Mouse (Mus musculus) C2C12 (cell line): Measurements from ENCODE around the gene Rfx5. TPM values are rescaled to one million over a fixed set of nuclear protein-coding genes. Genes with fewer than 3 reads are reported as not detected.

ENCODE experiments used
- H3K27me3 ChIP-seq: one replicate; pipeline ENCODE4 v1.6.1; 2011; ENCODE audit not compliant: control insufficient read depth, insufficient read depth, insufficient read length
- H3K36me3 ChIP-seq: one replicate; pipeline ENCODE4 v1.6.1; 2011; ENCODE audit not compliant: control insufficient read depth, insufficient read depth
- H3K4me3 ChIP-seq: one replicate; pipeline ENCODE4 v1.5.1; 2011; ENCODE audit warnings: mild to moderate bottlenecking, control low read depth; ENCODE audit not compliant: poor library complexity, insufficient read depth, severe bottlenecking
- H3K79me2 ChIP-seq: one replicate; pipeline ENCODE4 v1.6.1; 2011; ENCODE audit not compliant: control insufficient read depth, insufficient read depth
- H3K79me3 ChIP-seq: one replicate; pipeline ENCODE4 v1.6.1; 2011; ENCODE audit warnings: low read depth, control low read depth
- H3ac ChIP-seq: one replicate; pipeline ENCODE3; 2011; ENCODE audit warnings: low read depth; ENCODE audit not compliant: control insufficient read depth, insufficient read length
- CEBPB ChIP-seq: IDR thresholded peaks from one replicate; pipeline ENCODE4 v1.6.1; 2011; ENCODE audit warnings: low read depth, mild to moderate bottlenecking, control low read depth, moderate library complexity
- CTCF ChIP-seq: IDR thresholded peaks from one replicate; pipeline ENCODE4 v1.5.1; 2011; ENCODE audit not compliant: control insufficient read depth, insufficient read depth, insufficient read length
- FOSL1 ChIP-seq: IDR thresholded peaks from one replicate; pipeline ENCODE4 v1.8.0; 2011; ENCODE audit warnings: mild to moderate bottlenecking, low read length; ENCODE audit not compliant: poor library complexity, insufficient read depth, severe bottlenecking
- MAX ChIP-seq: IDR thresholded peaks from one replicate; pipeline ENCODE4 v1.6.1; 2011; ENCODE audit warnings: mild to moderate bottlenecking, control low read depth
- MYOD1 ChIP-seq: IDR thresholded peaks from one replicate; pipeline ENCODE4 v1.6.1; 2011; ENCODE audit warnings: low read depth; ENCODE audit not compliant: control insufficient read depth, insufficient read length
- MYOG ChIP-seq: IDR thresholded peaks from one replicate; pipeline ENCODE4 v1.6.1; 2011; ENCODE audit not compliant: control insufficient read depth, insufficient read length; ENCODE audit errors: extremely low read depth
- USF1 ChIP-seq: IDR thresholded peaks from one replicate; pipeline ENCODE4 v1.6.1; 2011; ENCODE audit warnings: low read depth, mild to moderate bottlenecking, control low read depth, moderate library complexity
- polyA plus RNA-seq: library from polyadenylated mRNA; unstranded; fragments of >200 nt; fragmentation: generic; extraction: Trizol; gene quantifications from one replicate; pipeline ENCODE4 v1.2.1, GENCODE M21; 2012; ENCODE audit warnings: missing spikeins

Rfx5 gene
- polyA plus RNA-seq, 1 experiment = 3.0 TPM

GRCm38 (mm10) chr3:94958295-94958694 is 4.4 kb downstream of the Rfx5 start:
- H3K4me3 ChIP-seq = no peak overlapping the region
- no peak overlapping the region for H3ac ChIP-seq
- peaks cover 7% of the 10 kb centered on the region for H3K36me3 ChIP-seq
- no peaks in the 10 kb centered on the region for H3K79me2 ChIP-seq
- no peak for TF ChIP-seq CTCF
- TF ChIP-seq FOSL1 = no peak
- no peak for TF ChIP-seq USF1
- no peak for TF ChIP-seq CEBPB
- no peak for TF ChIP-seq MYOD1
- TF ChIP-seq MYOG = no peak
- TF ChIP-seq MAX = no peak
- H3K27me3 ChIP-seq = no peaks in the 10 kb centered on the region
- no peaks in the 10 kb centered on the region for H3K79me3 ChIP-seq

GRCm38 (mm10) chr3:94959871-94960270 is 6.0 kb downstream of the Rfx5 start:
- no peaks in the 10 kb centered on the region for H3K79me3 ChIP-seq
- peaks cover 7% of the 10 kb centered on the region for H3K36me3 ChIP-seq
- TF ChIP-seq CTCF (no peak), CEBPB (no peak), MAX (no peak), USF1 (no peak), MYOD1 (no peak), FOSL1 (no peak), MYOG (no peak)
- H3ac ChIP-seq = no peak overlapping the region
- no peaks in the 10 kb centered on the region for H3K27me3 ChIP-seq
- H3K4me3 ChIP-seq = no peak overlapping the region
- no peaks in the 10 kb centered on the region for H3K79me2 ChIP-seq

DNA sequence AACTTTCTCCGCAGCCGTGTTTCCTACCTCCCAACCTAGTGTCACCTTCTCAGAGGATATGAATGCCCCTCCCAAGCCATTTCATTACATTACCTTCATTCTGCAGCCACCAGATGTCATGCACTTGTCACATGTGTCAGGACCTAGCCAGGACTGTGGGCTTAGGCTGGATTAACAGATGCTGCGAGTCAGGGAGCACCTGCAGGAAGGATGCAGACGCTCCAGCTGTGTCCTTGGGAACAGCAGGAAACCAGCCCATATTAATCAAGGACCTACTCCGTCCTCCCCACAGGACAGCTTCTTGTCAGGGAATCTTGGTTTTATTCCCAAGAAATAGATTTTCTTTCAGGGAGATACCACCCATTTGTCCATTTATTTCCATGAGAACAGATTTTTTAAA is 6.4 kb downstream of the Rfx5 start:
- Histone ChIP-seq H3K27me3 (no peaks in the 10 kb centered on the region), H3K36me3 (peaks cover 7% of the 10 kb centered on the region), H3K4me3 (no peak overlapping the region), H3ac (no peak overlapping the region), H3K79me3 (no peaks in the 10 kb centered on the region), H3K79me2 (no peaks in the 10 kb centered on the region)
- TF ChIP-seq MAX = no peak
- no peak for TF ChIP-seq MYOG
- TF ChIP-seq MYOD1 = no peak
- no peak for TF ChIP-seq FOSL1
- TF ChIP-seq CEBPB = no peak
- TF ChIP-seq USF1 = no peak
- no peak for TF ChIP-seq CTCF

GRCm38 (mm10) chr3:94964989-94965388 is 11.1 kb downstream of the Rfx5 start:
- no peak overlapping the region for H3ac ChIP-seq
- no peak overlapping the region for H3K4me3 ChIP-seq

DNA sequence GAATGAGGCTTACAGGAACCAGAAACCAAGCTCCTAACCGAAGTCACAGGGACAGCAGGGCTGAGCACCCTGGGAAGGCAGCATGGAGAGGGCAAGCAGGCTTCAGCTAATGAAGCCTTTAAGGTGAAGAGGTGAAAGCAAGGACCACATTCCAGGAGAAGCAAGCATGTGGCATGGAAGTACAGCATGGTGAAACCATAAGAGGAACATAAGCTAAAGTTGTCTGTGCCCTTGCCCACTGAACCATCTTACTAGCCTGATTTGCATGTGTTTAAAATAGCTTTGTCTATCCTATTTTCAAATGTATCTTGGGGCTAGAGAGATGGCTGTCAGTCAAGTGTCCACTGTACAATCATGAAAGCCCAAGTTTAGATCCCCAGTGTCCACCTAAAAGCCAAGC is 12.0 kb downstream of the Rfx5 start:
- H3K79me2 ChIP-seq = no peaks in the 10 kb centered on the region
- H3K36me3 ChIP-seq = no peaks in the 10 kb centered on the region
- H3K4me3 ChIP-seq = no peak overlapping the region
- TF ChIP-seq CTCF (no peak), FOSL1 (no peak), MYOG (no peak), USF1 (no peak), MAX (no peak), MYOD1 (no peak), CEBPB (no peak)
- no peaks in the 10 kb centered on the region for H3K27me3 ChIP-seq
- no peaks in the 10 kb centered on the region for H3K79me3 ChIP-seq
- no peak overlapping the region for H3ac ChIP-seq

More at GRCm38 (mm10) chr3:94964989-94965388, 11.1 kb downstream of the Rfx5 start:
- Histone ChIP-seq H3K79me3 (no peaks in the 10 kb centered on the region), H3K27me3 (no peaks in the 10 kb centered on the region), H3K79me2 (no peaks in the 10 kb centered on the region), H3K36me3 (no peaks in the 10 kb centered on the region)
- TF ChIP-seq MAX = no peak
- TF ChIP-seq CTCF = no peak
- no peak for TF ChIP-seq MYOD1
- TF ChIP-seq FOSL1 = no peak
- no peak for TF ChIP-seq USF1
- no peak for TF ChIP-seq MYOG
- no peak for TF ChIP-seq CEBPB

DNA sequence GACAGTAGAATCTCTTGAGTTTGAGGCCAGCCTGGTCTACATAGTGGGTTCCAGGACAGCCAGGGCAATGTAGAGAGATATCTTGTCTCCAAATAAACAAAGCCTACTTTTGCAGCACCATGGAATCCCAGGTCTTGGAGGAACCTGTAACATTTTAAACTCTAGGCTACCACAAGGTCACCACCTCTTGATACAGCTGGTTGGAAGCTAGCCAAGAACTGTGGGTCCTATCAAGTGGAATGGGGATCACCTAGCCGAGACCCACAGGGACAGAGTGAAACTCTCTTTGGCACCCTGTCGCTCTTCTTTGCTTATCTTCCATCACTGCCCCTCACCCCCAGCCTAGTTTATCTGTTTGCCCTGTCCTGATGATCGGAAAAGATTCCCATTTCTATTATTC is 18.7 kb downstream of the Rfx5 start:
- Histone ChIP-seq H3K36me3 (peaks cover 4% of the 10 kb centered on the region), H3K79me3 (peaks cover 22% of the 10 kb centered on the region), H3K27me3 (no peaks in the 10 kb centered on the region), H3ac (no peak overlapping the region), H3K79me2 (peaks cover 28% of the 10 kb centered on the region), H3K4me3 (no peak overlapping the region)
- TF ChIP-seq USF1 (no peak), CEBPB (no peak), FOSL1 (no peak), CTCF (no peak), MYOG (no peak), MAX (no peak), MYOD1 (no peak)
